Mouse (Mus musculus) hindbrain, postnatal 0 days (tissue): ENCODE measurements at regions not wholly inside any gene's neighbourhood (a gene's known extent, or its start where the extent isn't known, plus 50 kb on each side); places are given as distances from the start of the nearest gene placed in this dataset.

Experiments used
- ATAC-seq: fragments of 200-750 bp; cut with Nextera tagmentation; 2 replicates; pipeline ENCODE4 v1.8.0; 2017; ENCODE audit warnings: mild to moderate bottlenecking, moderate TSS enrichment, moderate library complexity
- DNase-seq: peaks from one replicate; pipeline ENCODE4 v3.0.0-alpha.2; 2015; ENCODE audit warnings: low spot score
- H3K27ac ChIP-seq: fragments of 300-500 bp; sonication (generic); 2 replicates; pipeline ENCODE4 v1.5.1; 2014; ENCODE audit warnings: mild to moderate bottlenecking
- H3K27me3 ChIP-seq: fragments of 300-500 bp; sonication (generic); 2 replicates; pipeline ENCODE4 v1.6.1; 2014; ENCODE audit warnings: low read length, mixed read lengths; ENCODE audit not compliant: insufficient read depth
- H3K36me3 ChIP-seq: fragments of 300-500 bp; sonication (generic); 2 replicates; pipeline ENCODE4 v1.6.1; 2014; ENCODE audit warnings: low read length, mixed read lengths; ENCODE audit not compliant: insufficient read depth
- H3K4me1 ChIP-seq: fragments of 300-500 bp; sonication (generic); 2 replicates; pipeline ENCODE4 v1.6.1; 2014; ENCODE audit warnings: antibody characterized with exemption, low read length, mixed read lengths; ENCODE audit not compliant: insufficient read depth
- H3K4me2 ChIP-seq: fragments of 300-500 bp; sonication (generic); 2 replicates; pipeline ENCODE4 v1.6.1; 2014; ENCODE audit warnings: low read depth, mild to moderate bottlenecking, low read length, moderate library complexity, mixed read lengths
- H3K4me3 ChIP-seq: fragments of 300-500 bp; sonication (generic); 2 replicates; pipeline ENCODE4 v1.5.1; 2014; ENCODE audit warnings: low read length
- H3K9ac ChIP-seq: fragments of 300-500 bp; sonication (generic); replicated peaks from 2 replicates; pipeline ENCODE4 v1.6.1; 2014; ENCODE audit warnings: mild to moderate bottlenecking, low read length, moderate library complexity, mixed read lengths
- H3K9me3 ChIP-seq: fragments of 300-500 bp; sonication (generic); 2 replicates; pipeline ENCODE4 v1.6.1; 2016; ENCODE audit warnings: low read length, mixed read lengths
- CTCF ChIP-seq: IDR thresholded peaks from 2 replicates; pipeline ENCODE4 v1.5.1; 2016; ENCODE audit warnings: antibody characterized with exemption, control low read depth, low read depth
- WGBS: fragments of 180-500 bp; shearing (Covaris S2); extraction: QIAGEN DNeasy Blood & Tissue Kit; methylation state at CpG from one replicate; pipeline ENCODE4 v1.1.7; 2014; 5-methylcytosine and 5-hydroxymethylcytosine counted together

- H3K36me3 ChIP-seq = no peaks in the 10 kb centered on the region
- H3K27me3 ChIP-seq = no peaks in the 10 kb centered on the region
- H3K4me1 ChIP-seq = 0 out of 2 replicates have a peak, but pooled peaks cover 3% of the 10 kb centered on the region
- no peak overlapping the region for H3K9ac ChIP-seq
- no peak overlapping the region for H3K27ac ChIP-seq
- H3K9me3 ChIP-seq = no peaks in the 10 kb centered on the region
- TF ChIP-seq CTCF = no peak
- H3K4me3 ChIP-seq = no peak overlapping the region
- ATAC-seq (no peak), DNase-seq (no peak)
- H3K4me2 ChIP-seq = no peak overlapping the region
- 63% methylated on average over 8 of the region's 8 CpGs for WGBS
Observed at GRCm38 (mm10) chr10:46046890-46047414, 469.3 kb downstream of the Hace1 start.

- no peaks in the 10 kb centered on the region for H3K36me3 ChIP-seq
- H3K4me1 ChIP-seq = 0 out of 2 replicates have a peak, but pooled peaks cover 3% of the 10 kb centered on the region
- ATAC-seq = no peak
- TF ChIP-seq CTCF = no peak
- DNase-seq = peak; percentile 14
- no peaks in the 10 kb centered on the region for H3K9me3 ChIP-seq
- no peaks in the 10 kb centered on the region for H3K27me3 ChIP-seq
- 29% methylated on average over 4 of the region's 4 CpGs for WGBS
- no peak overlapping the region for H3K4me2 ChIP-seq
- H3K9ac ChIP-seq = no peak overlapping the region
- no peak overlapping the region for H3K27ac ChIP-seq
- H3K4me3 ChIP-seq = no peak overlapping the region
Observed at GRCm38 (mm10) chr10:46047591-46047990, 470.0 kb downstream of the Hace1 start.

- Histone ChIP-seq H3K27me3 (no peaks in the 10 kb centered on the region), H3K4me2 (peak overlapping the region; percentile 36), H3K36me3 (no peaks in the 10 kb centered on the region), H3K9ac (no peak overlapping the region), H3K4me1 (0 out of 2 replicates have a peak, but pooled peaks cover 4% of the 10 kb centered on the region), H3K4me3 (no peak overlapping the region), H3K27ac (no peak overlapping the region), H3K9me3 (no peaks in the 10 kb centered on the region)
- peak; percentile 88 for TF ChIP-seq CTCF
- 21% methylated on average over 14 of the region's 14 CpGs for WGBS
- ATAC-seq = peak; percentile 70; the same call in 1 of the 2 replicates
- peak; percentile 94 for DNase-seq
Observed at GRCm38 (mm10) chr10:46057362-46058198, 480.0 kb downstream of the Hace1 start.

- H3K27ac ChIP-seq = no peak overlapping the region
- H3K4me2 ChIP-seq = no peak overlapping the region
- H3K4me1 ChIP-seq = 0 out of 2 replicates have a peak, but pooled peaks cover 4% of the 10 kb centered on the region
- no peaks in the 10 kb centered on the region for H3K27me3 ChIP-seq
- H3K4me3 ChIP-seq = no peak overlapping the region
- DNase-seq (no peak), ATAC-seq (no peak)
- WGBS = 59% methylated on average over 5 of the region's 5 CpGs
- no peak for TF ChIP-seq CTCF
- no peaks in the 10 kb centered on the region for H3K36me3 ChIP-seq
- H3K9me3 ChIP-seq = no peaks in the 10 kb centered on the region
- no peak overlapping the region for H3K9ac ChIP-seq
Observed at GRCm38 (mm10) chr10:46058199-46058472, 480.5 kb downstream of the Hace1 start.

- H3K27ac ChIP-seq = no peak overlapping the region
- ATAC-seq (no peak), DNase-seq (no peak)
- no peak overlapping the region for H3K9ac ChIP-seq
- H3K9me3 ChIP-seq = no peaks in the 10 kb centered on the region
- H3K36me3 ChIP-seq = no peaks in the 10 kb centered on the region
- H3K4me3 ChIP-seq = no peak overlapping the region
- H3K4me2 ChIP-seq = no peak overlapping the region
- WGBS = 85% methylated on average over 3 of the region's 3 CpGs
- 0 out of 2 replicates have a peak, but pooled peaks cover 4% of the 10 kb centered on the region for H3K4me1 ChIP-seq
- H3K27me3 ChIP-seq = no peaks in the 10 kb centered on the region
- TF ChIP-seq CTCF = no peak
Observed at GRCm38 (mm10) chr10:46059285-46059684, 481.7 kb downstream of the Hace1 start.

- ATAC-seq = no peak
- H3K36me3 ChIP-seq = no peaks in the 10 kb centered on the region
- H3K9ac ChIP-seq = no peak overlapping the region
- TF ChIP-seq CTCF = no peak
- H3K9me3 ChIP-seq = no peaks in the 10 kb centered on the region
- no peaks in the 10 kb centered on the region for H3K4me1 ChIP-seq
- H3K4me3 ChIP-seq = no peak overlapping the region
- WGBS = 86% methylated on average over 4 of the region's 4 CpGs
- no peak overlapping the region for H3K4me2 ChIP-seq
- H3K27ac ChIP-seq = no peak overlapping the region
- DNase-seq = no peak
- H3K27me3 ChIP-seq = no peaks in the 10 kb centered on the region
Observed at GRCm38 (mm10) chr10:46063831-46064230, 486.2 kb downstream of the Hace1 start.

- 74% methylated on average over 3 of the region's 3 CpGs for WGBS
- H3K27ac ChIP-seq = peak overlapping the region; percentile 37; the same call in 1 of the 2 replicates
- TF ChIP-seq CTCF = no peak
- H3K36me3 ChIP-seq = no peaks in the 10 kb centered on the region
- H3K4me1 ChIP-seq = no peaks in the 10 kb centered on the region; the same call in 1 of the 2 replicates
- ATAC-seq (no peak), DNase-seq (no peak)
- no peaks in the 10 kb centered on the region for H3K9me3 ChIP-seq
- H3K4me3 ChIP-seq = no peak overlapping the region
- H3K9ac ChIP-seq = no peak overlapping the region
- H3K4me2 ChIP-seq = no peak overlapping the region
- no peaks in the 10 kb centered on the region for H3K27me3 ChIP-seq
Observed at GRCm38 (mm10) chr10:46070766-46071165, 493.1 kb downstream of the Hace1 start.
